Mouse (Mus musculus) embryo, embryonic 10 days (tissue): ENCODE data around the gene Prkce.

Experiments used
- DNase-seq: peaks from one replicate; pipeline ENCODE4 v3.0.0-alpha.2; 2015; ENCODE audit warnings: low spot score

Prkce gene

DNA sequence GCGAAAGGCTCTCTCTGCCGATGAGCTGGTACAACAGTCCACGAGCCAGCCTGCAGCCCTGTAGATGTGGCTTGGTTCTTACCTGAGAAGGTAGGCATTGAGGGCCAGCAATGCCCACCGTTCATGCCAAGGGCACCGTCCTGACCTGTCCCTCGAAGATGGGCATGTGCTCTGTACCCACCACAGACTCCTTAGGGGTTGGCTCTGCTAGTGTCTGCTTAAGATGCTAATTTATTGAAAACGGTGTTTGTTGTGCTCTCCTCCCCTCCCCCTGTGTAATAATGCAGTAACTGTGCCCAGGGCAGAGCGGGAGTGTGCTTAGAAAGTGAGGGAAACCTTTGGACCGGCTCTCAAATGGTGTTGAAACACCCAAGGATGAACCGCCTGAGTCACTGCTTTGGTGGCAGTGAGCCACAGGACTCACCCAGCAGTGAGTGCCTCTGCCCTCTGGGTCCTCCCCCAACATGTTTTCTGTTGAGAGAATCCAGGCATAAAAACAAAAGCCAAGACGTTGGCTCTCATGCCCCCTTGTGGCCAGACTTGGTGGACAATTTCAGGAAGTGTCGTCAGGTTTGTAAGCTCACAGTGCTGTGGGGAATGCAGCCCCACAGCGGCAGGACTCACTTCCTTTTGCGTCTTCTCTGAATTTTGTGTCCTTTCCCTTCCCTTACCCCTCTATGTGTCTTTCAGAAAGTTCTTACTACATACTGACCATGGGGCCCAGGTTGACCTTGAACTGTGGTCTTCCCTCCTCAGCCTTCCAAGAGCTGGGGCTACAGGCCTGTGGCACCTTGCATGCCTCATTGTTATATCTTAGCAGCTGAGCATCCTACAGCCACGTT lies 277.2 kb downstream of the Prkce start:
- peak; percentile 92 for DNase-seq

- no peak for DNase-seq
Observed at GRCm38 (mm10) chr17:86445420-86445720, 277.8 kb downstream of the Prkce start.

DNA sequence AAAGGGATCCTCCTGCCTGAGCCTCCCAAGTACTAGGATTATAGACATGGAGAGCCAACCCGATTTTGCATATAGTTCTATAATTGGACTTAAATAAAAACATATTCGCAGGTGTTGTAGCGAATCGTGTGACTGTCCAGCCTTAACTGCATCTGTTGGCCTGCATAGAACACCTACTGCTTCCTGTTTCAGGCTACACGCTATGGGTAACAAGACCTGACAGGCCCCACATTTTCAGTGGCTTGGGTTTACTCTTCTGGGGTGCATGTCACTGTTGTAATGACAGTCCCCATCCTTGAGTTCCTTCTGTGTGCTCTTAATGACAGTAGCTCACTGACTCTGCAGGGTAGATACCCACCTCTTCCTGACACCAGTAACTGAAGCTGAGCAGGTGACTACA lies 278.3 kb downstream of the Prkce start:
- DNase-seq: no peak

- no peak for DNase-seq
Observed at GRCm38 (mm10) chr17:86447101-86447598, 279.6 kb downstream of the Prkce start.

GRCm38 (mm10) chr17:86452934-86453333 lies 285.3 kb downstream of the Prkce start:
- DNase-seq: no peak

DNA sequence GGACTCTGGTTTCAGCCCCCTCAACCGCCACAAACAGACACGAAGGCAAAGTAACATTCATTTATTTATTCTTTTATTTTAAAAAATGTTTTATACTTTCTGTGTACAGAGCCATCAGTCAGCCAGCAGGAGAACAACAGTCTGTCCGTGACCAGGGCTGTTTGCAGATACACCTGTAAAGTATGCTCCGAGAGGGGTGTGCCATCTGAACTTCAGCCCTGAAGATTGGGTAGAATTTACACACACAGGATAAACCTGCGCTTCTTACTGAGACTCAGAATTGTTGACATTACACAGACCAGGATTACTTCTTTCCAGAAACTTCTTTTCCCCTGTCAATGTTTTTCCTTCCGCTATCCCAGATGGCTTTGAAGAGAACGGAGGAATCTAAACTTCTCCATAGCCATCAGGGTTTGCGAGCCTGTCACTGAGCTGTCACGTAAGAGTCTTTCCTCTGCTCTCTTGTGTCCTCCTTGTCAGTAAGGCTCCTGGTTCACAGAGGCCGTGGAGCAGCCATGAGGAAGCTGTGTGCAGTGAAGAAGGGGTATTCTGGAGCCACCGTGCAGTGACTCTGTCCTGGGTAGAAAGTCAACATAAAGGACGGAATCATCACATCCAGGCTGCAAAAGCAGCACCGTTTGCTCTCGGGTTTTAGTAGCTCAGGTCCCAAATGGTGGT lies 286.2 kb downstream of the Prkce start:
- DNase-seq: no peak

DNA sequence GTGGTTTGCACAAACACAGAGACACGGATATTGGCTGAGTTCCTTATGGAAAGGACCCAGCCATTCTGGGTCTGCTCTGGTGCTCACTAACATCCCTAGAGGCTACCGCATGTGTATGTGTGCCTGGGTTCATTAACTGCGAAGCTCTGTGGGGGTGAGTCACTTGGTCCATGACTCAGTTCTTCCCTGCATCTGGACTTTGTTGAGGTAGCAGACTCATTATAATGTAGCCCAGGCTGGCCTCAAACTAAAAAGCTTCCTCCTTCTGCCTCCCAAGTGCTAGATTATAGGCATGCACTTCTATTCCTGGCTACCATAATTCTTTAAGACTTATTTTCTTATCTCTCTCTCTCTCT lies 286.7 kb downstream of the Prkce start:
- DNase-seq: no peak

DNA sequence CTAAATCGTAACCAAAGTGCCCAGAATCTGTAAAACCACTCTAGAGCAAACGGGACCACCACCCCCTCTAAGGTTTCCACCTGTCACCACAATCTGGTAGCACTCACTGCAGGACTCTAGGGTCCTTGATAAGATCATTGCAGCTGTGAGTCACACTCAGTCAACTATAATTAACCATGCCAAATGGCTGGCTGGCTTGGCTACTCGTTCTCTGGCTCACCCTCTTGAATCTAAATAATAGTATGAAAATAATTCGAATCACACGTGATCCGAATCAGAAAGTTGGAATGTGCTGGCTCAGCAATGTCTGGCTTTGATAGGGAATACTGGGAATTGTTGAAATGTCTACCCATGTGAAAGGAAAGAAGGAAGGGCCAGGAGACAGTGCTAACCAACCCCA lies 288.9 kb downstream of the Prkce start:
- DNase-seq: no peak

GRCm38 (mm10) chr17:86458302-86458980 lies 290.9 kb downstream of the Prkce start:
- no peak for DNase-seq

- no peak for DNase-seq
Observed at GRCm38 (mm10) chr17:86460645-86461430, 293.3 kb downstream of the Prkce start.

DNA sequence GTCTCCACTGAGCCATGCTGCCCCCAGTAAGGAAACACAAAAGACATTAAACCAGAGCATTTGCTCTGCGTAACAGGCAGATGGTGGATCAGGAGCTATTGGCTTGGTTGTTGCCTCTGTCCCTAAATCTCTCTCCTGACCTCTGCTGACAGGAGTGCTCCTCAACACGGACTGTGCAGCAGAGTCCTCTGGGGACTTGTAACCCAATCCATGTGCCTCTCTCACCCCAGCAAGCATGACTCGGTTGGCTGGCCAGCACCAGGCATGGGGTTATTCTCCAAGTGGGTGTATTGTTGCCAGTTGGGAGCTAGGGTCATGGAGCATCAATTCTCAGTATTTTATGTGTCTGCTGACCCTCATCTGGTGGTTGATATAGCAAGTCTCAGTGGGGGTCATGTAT lies 295.8 kb downstream of the Prkce start:
- no peak for DNase-seq

- DNase-seq: no peak
Observed at GRCm38 (mm10) chr17:86464197-86464596, 296.6 kb downstream of the Prkce start.

DNA sequence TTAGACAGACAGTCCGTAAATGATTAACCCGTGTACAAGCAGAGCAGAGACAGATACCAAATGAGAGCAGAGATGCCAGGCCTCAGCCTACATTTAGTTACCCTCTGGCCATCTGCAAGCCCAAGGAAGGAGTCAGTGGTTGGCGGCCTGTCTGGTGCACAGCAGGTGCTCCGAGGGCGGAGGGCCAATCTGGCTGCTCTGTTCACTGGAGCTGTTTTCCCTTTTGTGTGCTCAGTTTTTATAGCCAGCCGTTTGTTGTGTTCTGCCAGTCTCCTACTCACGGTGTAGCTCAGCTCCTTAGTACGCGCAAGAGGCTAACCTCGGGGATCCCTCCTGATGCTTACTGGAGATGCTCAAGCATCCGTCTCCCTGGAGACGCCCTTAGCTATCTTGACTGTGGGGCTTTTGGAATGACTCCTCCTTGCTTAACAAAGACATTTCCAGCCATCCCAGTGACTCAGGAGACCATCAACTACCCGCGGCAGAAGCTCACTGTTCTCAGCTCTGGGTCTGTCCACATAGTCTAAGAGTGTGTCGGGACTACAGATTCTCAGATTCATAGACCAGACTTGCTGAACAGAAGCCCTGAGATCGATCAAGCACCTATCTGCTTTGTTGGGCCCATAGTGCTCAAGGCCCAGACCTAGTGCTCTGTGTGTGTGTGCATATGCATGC lies 297.2 kb downstream of the Prkce start:
- peak; percentile 24 for DNase-seq

DNA sequence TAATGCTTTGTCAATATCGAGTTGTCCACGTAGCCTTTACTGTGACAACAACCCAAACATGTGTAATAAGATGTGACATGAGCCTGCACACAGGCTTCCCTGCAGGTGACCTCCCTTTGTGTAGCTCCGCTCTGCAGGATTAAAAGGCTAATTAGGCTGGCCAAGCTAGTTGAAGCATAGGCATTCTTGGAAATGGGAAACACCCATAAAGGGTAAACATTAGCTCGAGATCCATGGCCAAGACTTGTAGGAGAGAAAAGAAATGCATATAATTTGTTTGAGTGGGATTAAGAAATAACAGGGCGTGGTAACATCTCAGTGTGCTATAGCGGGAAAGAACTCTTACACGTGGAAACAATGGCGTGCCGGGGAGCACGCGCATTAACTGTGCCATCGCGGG lies 298.3 kb downstream of the Prkce start:
- no peak for DNase-seq

- DNase-seq: no peak
Observed at GRCm38 (mm10) chr17:86466412-86466811, 298.8 kb downstream of the Prkce start.

DNA sequence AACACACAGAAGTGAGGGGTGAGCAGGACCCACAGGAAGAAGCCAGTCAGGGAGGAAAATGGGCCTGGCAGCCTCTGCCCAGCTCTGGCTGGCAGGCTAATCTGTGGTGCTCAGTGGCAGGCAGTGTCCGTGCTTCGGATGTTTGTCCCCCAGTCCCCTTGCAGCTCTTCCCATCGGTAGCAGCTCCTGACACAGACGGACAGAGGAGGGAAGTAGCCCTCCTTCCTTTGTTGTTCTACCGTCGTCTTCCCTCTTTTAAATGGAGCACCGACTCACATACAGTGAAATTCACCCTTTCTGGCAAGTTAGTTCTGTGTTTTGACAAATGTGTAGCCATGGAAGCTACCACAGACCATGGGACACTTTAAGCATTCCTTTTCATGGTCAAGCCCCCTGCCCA lies 299.3 kb downstream of the Prkce start:
- DNase-seq: no peak

GRCm38 (mm10) chr17:86467291-86467898 lies 299.8 kb downstream of the Prkce start:
- DNase-seq: no peak

- DNase-seq: no peak
Observed at GRCm38 (mm10) chr17:86467967-86468366, 300.4 kb downstream of the Prkce start.

GRCm38 (mm10) chr17:86470160-86470559 lies 302.6 kb downstream of the Prkce start:
- DNase-seq: no peak

DNA sequence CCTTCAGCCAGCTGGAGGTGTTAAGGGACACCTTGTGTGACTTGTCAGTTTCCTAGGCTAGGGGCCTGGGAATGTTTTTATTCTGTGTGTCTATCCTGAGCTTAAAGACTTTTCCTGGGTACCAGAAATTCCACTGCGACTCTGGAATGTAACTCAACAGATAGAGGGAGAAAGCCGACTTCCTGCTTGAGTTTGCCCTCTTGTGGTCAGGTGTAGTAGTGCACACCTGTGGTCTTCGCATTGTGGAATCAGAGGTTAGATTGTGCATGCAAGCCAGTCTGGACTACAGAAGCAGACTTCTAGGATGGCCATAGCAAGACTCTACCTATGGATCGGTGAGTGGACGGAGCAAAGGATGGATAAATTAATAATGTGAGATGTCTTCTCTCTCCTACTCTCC lies 304.1 kb downstream of the Prkce start:
- DNase-seq: peak; percentile 63

DNA sequence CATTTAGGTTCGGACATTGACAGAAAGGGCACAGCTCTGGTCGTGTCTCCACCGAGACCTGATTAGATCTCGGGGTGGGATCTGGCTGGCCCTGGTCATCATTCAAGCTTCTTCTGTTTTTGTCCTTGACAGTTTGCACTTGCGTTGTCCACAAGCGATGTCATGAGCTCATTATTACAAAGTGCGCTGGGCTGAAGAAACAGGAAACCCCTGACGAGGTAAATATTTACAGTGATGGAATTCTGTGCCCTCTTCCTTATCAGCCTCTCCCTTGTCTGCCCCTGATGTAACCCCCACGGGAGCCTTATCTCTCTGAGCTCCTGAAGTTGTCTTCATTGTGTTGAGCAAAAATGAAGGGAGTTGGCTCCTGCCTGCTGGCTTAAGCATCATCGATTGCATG lies 309.1 kb downstream of the Prkce start:
- no peak for DNase-seq
